Mouse (Mus musculus) kidney, postnatal 10 days (tissue): Measurements from ENCODE around the gene Ror2.

Experiments
- DNase-seq: peaks from one replicate; pipeline ENCODE4 v3.0.0; 2021; ENCODE audit warnings: mixed read lengths

The Ror2 gene

GRCm38 (mm10) chr13:53271595-53271994, 14.3 kb downstream of the Ror2 start:
- DNase-seq: no peak

- no peak for DNase-seq
Observed at GRCm38 (mm10) chr13:53270549-53270948, 15.4 kb downstream of the Ror2 start.

GRCm38 (mm10) chr13:53268541-53268940, 17.4 kb downstream of the Ror2 start:
- DNase-seq: no peak

GRCm38 (mm10) chr13:53267849-53268248, 18.1 kb downstream of the Ror2 start:
- DNase-seq: no peak

- no peak for DNase-seq
Observed at GRCm38 (mm10) chr13:53267155-53267554, 18.8 kb downstream of the Ror2 start.

- no peak for DNase-seq
Observed at GRCm38 (mm10) chr13:53266543-53266951, 19.4 kb downstream of the Ror2 start.

- DNase-seq: no peak
Observed at GRCm38 (mm10) chr13:53264896-53265295, 21.0 kb downstream of the Ror2 start.

GRCm38 (mm10) chr13:53262509-53263250, 23.2 kb downstream of the Ror2 start:
- DNase-seq: peak; percentile 61

GRCm38 (mm10) chr13:53261106-53261771, 24.7 kb downstream of the Ror2 start:
- peak; percentile 87 for DNase-seq

GRCm38 (mm10) chr13:53258943-53259342, 27.0 kb downstream of the Ror2 start:
- no peak for DNase-seq

GRCm38 (mm10) chr13:53258497-53258896, 27.4 kb downstream of the Ror2 start:
- DNase-seq: no peak

- DNase-seq: no peak
Observed at GRCm38 (mm10) chr13:53253255-53253654, 32.7 kb downstream of the Ror2 start.

GRCm38 (mm10) chr13:53248586-53249401, 37.1 kb downstream of the Ror2 start:
- no peak for DNase-seq

GRCm38 (mm10) chr13:53248080-53248479, 37.8 kb downstream of the Ror2 start:
- peak; percentile 41 for DNase-seq

- DNase-seq: no peak
Observed at GRCm38 (mm10) chr13:53247175-53247574, 38.7 kb downstream of the Ror2 start.

- DNase-seq: peak; percentile 50
Observed at GRCm38 (mm10) chr13:53244151-53244550, 41.8 kb downstream of the Ror2 start.

- DNase-seq: peak; percentile 72
Observed at GRCm38 (mm10) chr13:53237455-53237854, 48.5 kb downstream of the Ror2 start.

- DNase-seq: no peak
Observed at GRCm38 (mm10) chr13:53236434-53237401, 49.2 kb downstream of the Ror2 start.

- DNase-seq: no peak
Observed at GRCm38 (mm10) chr13:53235953-53236352, 50.0 kb downstream of the Ror2 start.

- DNase-seq: peak; percentile 59
Observed at GRCm38 (mm10) chr13:53234844-53235243, 51.1 kb downstream of the Ror2 start.

GRCm38 (mm10) chr13:53233826-53234786, 51.8 kb downstream of the Ror2 start:
- no peak for DNase-seq
